Mouse (Mus musculus) ES-E14 (cell line): ENCODE data around the gene Dnajc4. TPM values are rescaled to one million over a fixed set of nuclear protein-coding genes. Genes with fewer than 3 reads are reported as not detected.

Source experiments
- DNase-seq: peaks from one replicate; pipeline ENCODE4 v3.0.0-alpha.2; 2013; ENCODE audit warnings: low read depth, low spot score
- H3K27ac ChIP-seq: 2 replicates; pipeline ENCODE4 v1.5.1; 2012; ENCODE audit warnings: low read depth, mild to moderate bottlenecking, low read length, moderate library complexity, mixed read lengths; ENCODE audit not compliant: poor library complexity, insufficient read depth, severe bottlenecking
- H3K36me3 ChIP-seq: 2 replicates; pipeline ENCODE4 v1.6.1; 2012; ENCODE audit warnings: mild to moderate bottlenecking, low read length, moderate library complexity, mixed read lengths; ENCODE audit not compliant: control insufficient read depth, poor library complexity, insufficient read depth, severe bottlenecking
- H3K4me1 ChIP-seq, 2 experiments: fragments of 150-350 bp in 1 of 2; sonication (generic) in 1 of 2; 2 replicates each; pipeline ENCODE4 v1.6.1; 2012; ENCODE audit warnings: low read length in 2 of 2, mild to moderate bottlenecking in 1 of 2, mixed read lengths in 1 of 2; ENCODE audit not compliant: control insufficient read depth in 2 of 2, insufficient read depth in 2 of 2, poor library complexity in 1 of 2
- H3K4me3 ChIP-seq, 2 experiments: fragments of 150-350 bp in 1 of 2; sonication (generic) in 1 of 2; 2 replicates each; pipeline ENCODE4 v1.5.1; 2012; ENCODE audit warnings: low read length in 2 of 2, low read depth in 1 of 2, mild to moderate bottlenecking in 1 of 2, mixed read lengths in 1 of 2; ENCODE audit not compliant: insufficient read depth in 1 of 2, poor library complexity in 1 of 2, severe bottlenecking in 1 of 2
- H3K9ac ChIP-seq: 2 replicates; pipeline ENCODE4 v1.6.1; 2012; ENCODE audit warnings: low read depth, mild to moderate bottlenecking, low read length, mixed read lengths; ENCODE audit not compliant: poor library complexity, insufficient read depth, severe bottlenecking
- H3K9me3 ChIP-seq: fragments of 150-350 bp; sonication (generic); 2 replicates; pipeline ENCODE4 v1.6.1; 2012; ENCODE audit warnings: low read depth, mild to moderate bottlenecking, low read length; ENCODE audit not compliant: control insufficient read depth, insufficient read depth
- CHD2 ChIP-seq: IDR thresholded peaks from 2 replicates; pipeline ENCODE4 v1.6.1; 2014; ENCODE audit warnings: mild to moderate bottlenecking, low read depth, low read length, inconsistent platforms
- HCFC1 ChIP-seq: IDR thresholded peaks from 2 replicates; pipeline ENCODE4 v1.6.1; 2012; ENCODE audit warnings: low read length, inconsistent platforms, borderline replicate concordance; ENCODE audit not compliant: insufficient read depth
- MAFK ChIP-seq: IDR thresholded peaks from 2 replicates; pipeline ENCODE4 v1.6.1; 2014; ENCODE audit warnings: mild to moderate bottlenecking, low read depth, low read length, inconsistent platforms; ENCODE audit not compliant: insufficient read depth
- ZC3H11A ChIP-seq: IDR thresholded peaks from 2 replicates; pipeline ENCODE4 v1.6.1; 2012; ENCODE audit warnings: low read depth, mild to moderate bottlenecking, inconsistent platforms, low read length, borderline replicate concordance
- ZNF384 ChIP-seq: IDR thresholded peaks from 2 replicates; pipeline ENCODE4 v1.6.1; 2012; ENCODE audit warnings: low read depth, low read length, inconsistent platforms
- in situ Hi-C, 2 experiments: fragments of 600-800 bp; cut with MboI; formaldehyde crosslinking; loops; one replicate each; pipeline ENCODE4 v1.15.1; 2025; ENCODE audit warnings: low sequenced_read_pairs in 2 of 2, inconsistent platforms in 1 of 2; ENCODE audit not compliant: unreplicated experiment in 2 of 2
- total RNA-seq: library from RNA; depleted of rRNA; stranded (reverse); fragments of 300-350 nt; gene quantifications from 2 replicates; pipeline ENCODE4 v1.2.3, GENCODE M21; 2012

Gene Dnajc4
- total RNA-seq, 1 experiment, result 14.0 TPM

GRCm38 (mm10) chr19:7012426-7012825 is 20.1 kb upstream of the Dnajc4 start:
- Histone ChIP-seq H3K36me3 (no peaks in the 10 kb centered on the region), H3K9ac (no peak overlapping the region), H3K9me3 (no peaks in the 10 kb centered on the region), H3K4me1 (no peaks in the 10 kb centered on the region), H3K4me3 (no peak overlapping the region), H3K27ac (no peak overlapping the region)
- TF ChIP-seq HCFC1 (no peak), ZNF384 (no peak), CHD2 (no peak), MAFK (no peak), ZC3H11A (no peak)
- no peak for DNase-seq
- in situ Hi-C loops, result no loop called here

GRCm38 (mm10) chr19:7006892-7007593 is 14.7 kb upstream of the Dnajc4 start:
- no peak for DNase-seq
- Histone ChIP-seq H3K36me3 (no peaks in the 10 kb centered on the region), H3K27ac (no peak overlapping the region), H3K4me1 (no peaks in the 10 kb centered on the region), H3K4me3 (no peak overlapping the region), H3K9me3 (no peaks in the 10 kb centered on the region), H3K9ac (no peak overlapping the region)
- in situ Hi-C loops, result no loop called here
- TF ChIP-seq ZC3H11A, result no peak
- TF ChIP-seq CHD2, result no peak
- no peak for TF ChIP-seq MAFK
- TF ChIP-seq HCFC1, result no peak
- no peak for TF ChIP-seq ZNF384

- peaks cover 0 to 12% of the 10 kb centered on the region in 2 experiments; a peak in 1 of 4 replicates for H3K4me1 ChIP-seq
- DNase-seq, result no peak
- peaks cover 13% of the 10 kb centered on the region for H3K36me3 ChIP-seq
- no peak overlapping the region for H3K27ac ChIP-seq
- in situ Hi-C loops, result no loop called here
- no peak overlapping the region for H3K9ac ChIP-seq
- H3K4me3 ChIP-seq, result no peak overlapping the region
- TF ChIP-seq CHD2, result no peak
- no peak for TF ChIP-seq ZNF384
- TF ChIP-seq MAFK, result no peak
- TF ChIP-seq ZC3H11A, result no peak
- TF ChIP-seq HCFC1, result no peak
- no peaks in the 10 kb centered on the region for H3K9me3 ChIP-seq
These were observed 7.1 kb upstream of the Dnajc4 start for GRCm38 (mm10) chr19:6999360-7000063.

- H3K9ac ChIP-seq, result no peak overlapping the region
- H3K27ac ChIP-seq, result no peak overlapping the region
- peaks cover 0 to 18% of the 10 kb centered on the region in 2 experiments; a peak in 1 of 4 replicates for H3K4me1 ChIP-seq
- no peak overlapping the region for H3K4me3 ChIP-seq
- TF ChIP-seq ZNF384 (no peak), HCFC1 (no peak), CHD2 (no peak), MAFK (no peak), ZC3H11A (no peak)
- in situ Hi-C loops, result no loop called here
- H3K36me3 ChIP-seq, result peaks cover 13% of the 10 kb centered on the region
- no peaks in the 10 kb centered on the region for H3K9me3 ChIP-seq
- DNase-seq, result no peak
These were observed 5.4 kb upstream of the Dnajc4 start for GRCm38 (mm10) chr19:6997721-6998290.
